Mouse (Mus musculus) adrenal gland, postnatal 14 days (tissue): ENCODE data around the gene Reg3d. TPM values are rescaled to one million over a fixed set of nuclear protein-coding genes. Genes with fewer than 3 reads are reported as not detected.
"Not testable (repeated sequence)": the region's sequence is repeated elsewhere in the genome, so short reads cannot be mapped to it uniquely, and the experiment has no call there.

Experiments used
- DNase-seq: peaks from one replicate; pipeline ENCODE4 v3.0.0; 2021; ENCODE audit warnings: mixed read lengths
- long read RNA-seq, 2 experiments: library from polyadenylated mRNA; stranded (forward); transcript quantifications; one replicate each; pipeline ENCODE4 v2.0.0; 2021
- total RNA-seq: library from RNA; stranded (reverse); gene quantifications from 2 replicates; pipeline ENCODE4 v1.2.3, GENCODE M21; 2021

Gene Reg3d
- not detected in 2 replicates for total RNA-seq
- long read RNA-seq, experiment 1: 0 reads
- long read RNA-seq, experiment 2: 0 reads

GRCm38 (mm10) chr6:78378765-78379164 is at the start of gene Reg3d:
TSS of gene Reg3d (minus strand) at chr6:78378865.
- DNase-seq: no peak

- DNase-seq: no peak
These were observed 46.8 kb upstream of the Reg3d start for GRCm38 (mm10) chr6:78425497-78425896.

GRCm38 (mm10) chr6:78422411-78422810 is 43.7 kb upstream of the Reg3d start, which contains the start of gene Reg1:
TSS of gene Reg1 (plus strand) at chr6:78422711.
- not testable (repeated sequence) for DNase-seq

- DNase-seq: not testable (repeated sequence)
These were observed 16.7 kb upstream of the Reg3d start, which contains the start of gene Reg2 for GRCm38 (mm10) chr6:78395323-78395722. TSS of gene Reg2 (plus strand) at chr6:78395623.

- no peak for DNase-seq
These were observed 6.9 kb upstream of the Reg3d start for GRCm38 (mm10) chr6:78385609-78386008.

- DNase-seq: no peak
These were observed 1.7 kb upstream of the Reg3d start, which contains the start of gene Reg3a for GRCm38 (mm10) chr6:78380409-78380808. TSS of gene Reg3a (plus strand) at chr6:78380709.

- DNase-seq: no peak
These were observed 8.3 kb downstream of the Reg3d start, which contains the start of gene Reg3b for GRCm38 (mm10) chr6:78370357-78370756. TSS of gene Reg3b (plus strand) at chr6:78370657.

- DNase-seq: no peak
These were observed 16.6 kb downstream of the Reg3d start for GRCm38 (mm10) chr6:78361971-78362563.

- no peak for DNase-seq
These were observed 37.0 kb downstream of the Reg3d start for GRCm38 (mm10) chr6:78341689-78342088.

- no peak for DNase-seq
These were observed 38.4 kb downstream of the Reg3d start for GRCm38 (mm10) chr6:78340296-78340695.

- DNase-seq: no peak
These were observed 46.6 kb downstream of the Reg3d start for GRCm38 (mm10) chr6:78331919-78332569.

GRCm38 (mm10) chr6:78329166-78329565 is 49.5 kb downstream of the Reg3d start:
- DNase-seq: no peak

- DNase-seq: no peak
These were observed 50.9 kb downstream of the Reg3d start for GRCm38 (mm10) chr6:78327798-78328197.

Other genes starting within 250 kb of the Reg3d start
- not detected in 2 replicates for gene Reg3b, start 8.2 kb downstream of the Reg3d start, total RNA-seq
- gene Reg3a, start 1.8 kb upstream of the Reg3d start, total RNA-seq: not detected in 2 replicates
- not detected in 2 replicates for gene Reg2, start 16.8 kb upstream of the Reg3d start, total RNA-seq
- not detected in 2 replicates for gene Reg1, start 43.8 kb upstream of the Reg3d start, total RNA-seq
- gene Reg3g, start 90.0 kb upstream of the Reg3d start, total RNA-seq: not detected in 2 replicates